Mouse (Mus musculus) intestine, postnatal 0 days (tissue): ENCODE data around the gene Gm10644. TPM values are rescaled to one million over a fixed set of nuclear protein-coding genes. Genes with fewer than 3 reads are reported as not detected.
A peak's percentile ranks its signal among the peaks of the same experiment; 100 is the strongest.

Experiments used
- ATAC-seq: fragments of 200-750 bp; cut with Nextera tagmentation; 2 replicates; pipeline ENCODE4 v1.8.0; 2017; ENCODE audit warnings: mild to moderate bottlenecking, moderate TSS enrichment, moderate library complexity
- H3K27ac ChIP-seq: fragments of 300-500 bp; sonication (generic); 2 replicates; pipeline ENCODE4 v1.5.1; 2014; ENCODE audit warnings: mild to moderate bottlenecking, low read depth, low read length, moderate library complexity
- H3K27me3 ChIP-seq: fragments of 300-500 bp; sonication (generic); replicated peaks from 2 replicates; pipeline ENCODE4 v1.6.1; 2014; ENCODE audit warnings: low read length, mixed read lengths; ENCODE audit not compliant: control insufficient read depth, insufficient read depth
- H3K36me3 ChIP-seq: fragments of 300-500 bp; sonication (generic); 2 replicates; pipeline ENCODE4 v1.6.1; 2014; ENCODE audit warnings: mild to moderate bottlenecking, moderate library complexity; ENCODE audit not compliant: control insufficient read depth, insufficient read depth
- H3K4me1 ChIP-seq: fragments of 300-500 bp; sonication (generic); replicated peaks from 2 replicates; pipeline ENCODE4 v1.6.1; 2014; ENCODE audit warnings: antibody characterized with exemption, low read length, mixed read lengths; ENCODE audit not compliant: control insufficient read depth, insufficient read depth
- H3K4me2 ChIP-seq: fragments of 300-500 bp; sonication (generic); replicated peaks from 2 replicates; pipeline ENCODE4 v1.6.1; 2014; ENCODE audit warnings: low read depth, mild to moderate bottlenecking, moderate library complexity
- H3K4me3 ChIP-seq: fragments of 300-500 bp; sonication (generic); 2 replicates; pipeline ENCODE4 v1.5.1; 2014; ENCODE audit warnings: low read depth, low read length
- H3K9ac ChIP-seq: fragments of 300-500 bp; sonication (generic); 2 replicates; pipeline ENCODE4 v1.6.1; 2014; ENCODE audit warnings: mild to moderate bottlenecking, low read depth, low read length
- H3K9me3 ChIP-seq: fragments of 300-500 bp; sonication (generic); 2 replicates; pipeline ENCODE4 v1.6.1; 2016; ENCODE audit warnings: mixed run types; ENCODE audit not compliant: control insufficient read depth
- CTCF ChIP-seq: sonication (generic); IDR thresholded peaks from 2 replicates; pipeline ENCODE4 v1.5.1; 2016; ENCODE audit warnings: low read depth, mild to moderate bottlenecking, control low read depth, antibody characterized with exemption, moderate library complexity
- WGBS: fragments of 180-500 bp; shearing (Covaris S2); extraction: QIAGEN DNeasy Blood & Tissue Kit; methylation state at CpG from one replicate; pipeline ENCODE4 v1.1.7; 2014; 5-methylcytosine and 5-hydroxymethylcytosine counted together
- polyA plus RNA-seq: library from polyadenylated mRNA; unstranded; fragments of >200 nt; fragmentation: Nextera tagmentation; extraction: Ambion mirVana; gene quantifications from 2 replicates; pipeline ENCODE4 v1.2.1, GENCODE M21; 2015

Gene Gm10644
- polyA plus RNA-seq, 1 experiment from 2014 or later = 0.12 TPM

- H3K27me3 ChIP-seq = no peaks in the 10 kb centered on the region
- 95% methylated on average over 7 of the region's 7 CpGs for WGBS
These were observed 26.5 kb upstream of the Gm10644 start for GRCm38 (mm10) chr8:83981533-83981932.

GRCm38 (mm10) chr8:83980845-83981244 is 25.8 kb upstream of the Gm10644 start:
- Histone ChIP-seq H3K4me2 (no peak overlapping the region), H3K27me3 (no peaks in the 10 kb centered on the region), H3K9ac (no peak overlapping the region), H3K4me3 (no peak overlapping the region), H3K36me3 (peaks cover 29% of the 10 kb centered on the region), H3K9me3 (no peaks in the 10 kb centered on the region), H3K4me1 (no peaks in the 10 kb centered on the region), H3K27ac (no peak overlapping the region)
- no peak for ATAC-seq
- TF ChIP-seq CTCF = no peak
- 76% methylated on average over 8 of the region's 8 CpGs for WGBS

More at GRCm38 (mm10) chr8:83981533-83981932, 26.5 kb upstream of the Gm10644 start:
- Histone ChIP-seq H3K4me1 (no peaks in the 10 kb centered on the region), H3K9me3 (no peaks in the 10 kb centered on the region), H3K36me3 (peaks cover 35% of the 10 kb centered on the region), H3K4me2 (no peak overlapping the region), H3K9ac (no peak overlapping the region), H3K4me3 (no peak overlapping the region), H3K27ac (no peak overlapping the region)
- TF ChIP-seq CTCF = no peak
- ATAC-seq = 0 out of 2 replicates have a peak, but pooled peaks have one; percentile 26

- TF ChIP-seq CTCF = no peak
These were observed 25.2 kb upstream of the Gm10644 start for GRCm38 (mm10) chr8:83980250-83980649.

GRCm38 (mm10) chr8:83978200-83978599 is 23.2 kb upstream of the Gm10644 start:
- Histone ChIP-seq H3K9me3 (no peaks in the 10 kb centered on the region), H3K9ac (no peak overlapping the region), H3K4me1 (peaks cover 5% of the 10 kb centered on the region; the same call in 1 of the 2 replicates), H3K4me3 (no peak overlapping the region), H3K36me3 (peaks cover 23% of the 10 kb centered on the region), H3K4me2 (no peak overlapping the region), H3K27me3 (no peaks in the 10 kb centered on the region), H3K27ac (no peak overlapping the region)
- TF ChIP-seq CTCF = no peak
- no peak for ATAC-seq
- WGBS = 77% methylated on average over 9 of the region's 9 CpGs

More at GRCm38 (mm10) chr8:83980250-83980649, 25.2 kb upstream of the Gm10644 start:
- Histone ChIP-seq H3K36me3 (peaks cover 28% of the 10 kb centered on the region), H3K4me2 (no peak overlapping the region), H3K4me1 (no peaks in the 10 kb centered on the region), H3K27ac (no peak overlapping the region), H3K9ac (no peak overlapping the region), H3K4me3 (no peak overlapping the region), H3K27me3 (no peaks in the 10 kb centered on the region), H3K9me3 (no peaks in the 10 kb centered on the region)
- WGBS = 96% methylated on average over 1 of the region's 1 CpGs
- no peak for ATAC-seq

- TF ChIP-seq CTCF = no peak
- WGBS = 46% methylated on average over 6 of the region's 6 CpGs
- H3K9me3 ChIP-seq = no peaks in the 10 kb centered on the region
- H3K27ac ChIP-seq = no peak overlapping the region
- H3K4me2 ChIP-seq = no peak overlapping the region
- ATAC-seq = no peak
- no peak overlapping the region for H3K4me3 ChIP-seq
- peaks cover 17% of the 10 kb centered on the region for H3K36me3 ChIP-seq
- no peaks in the 10 kb centered on the region for H3K27me3 ChIP-seq
- H3K9ac ChIP-seq = no peak overlapping the region
- H3K4me1 ChIP-seq = peaks cover 5% of the 10 kb centered on the region; the same call in 1 of the 2 replicates
These were observed 22.6 kb upstream of the Gm10644 start for GRCm38 (mm10) chr8:83977646-83978045.

GRCm38 (mm10) chr8:83976779-83977350 is 21.9 kb upstream of the Gm10644 start:
- 80% methylated on average over 5 of the region's 5 CpGs for WGBS
- no peaks in the 10 kb centered on the region for H3K27me3 ChIP-seq
- H3K36me3 ChIP-seq = peaks cover 13% of the 10 kb centered on the region
- TF ChIP-seq CTCF = peak; percentile 41
- H3K9ac ChIP-seq = no peak overlapping the region
- ATAC-seq = no peak
- H3K27ac ChIP-seq = no peak overlapping the region
- peaks cover 5% of the 10 kb centered on the region; the same call in 1 of the 2 replicates for H3K4me1 ChIP-seq
- H3K4me3 ChIP-seq = no peak overlapping the region
- H3K9me3 ChIP-seq = no peaks in the 10 kb centered on the region
- H3K4me2 ChIP-seq = no peak overlapping the region
